Mouse (Mus musculus) forebrain, postnatal 0 days (tissue): ENCODE measurements around the gene Angptl8. TPM values are rescaled to one million over a fixed set of nuclear protein-coding genes. Genes with fewer than 3 reads are reported as not detected.
"Not testable (repeated sequence)": the region's sequence is repeated elsewhere in the genome, so short reads cannot be mapped to it uniquely, and the experiment has no call there.

Source experiments
- ATAC-seq: fragments of 200-750 bp; cut with Nextera tagmentation; 2 replicates; pipeline ENCODE4 v1.8.0; 2017; ENCODE audit warnings: mild to moderate bottlenecking, moderate library complexity
- DNase-seq: peaks from one replicate; pipeline ENCODE4 v3.0.0-alpha.2; 2015
- H3K27ac ChIP-seq: fragments of 300-500 bp; sonication (generic); 2 replicates; pipeline ENCODE4 v1.5.1; 2014; ENCODE audit warnings: low read depth, mild to moderate bottlenecking, antibody characterized with exemption, low read length, moderate library complexity, mixed read lengths
- H3K27me3 ChIP-seq: fragments of 300-500 bp; sonication (generic); 2 replicates; pipeline ENCODE4 v1.6.1; 2014; ENCODE audit warnings: mild to moderate bottlenecking, low read length, mixed read lengths; ENCODE audit not compliant: insufficient read depth
- H3K36me3 ChIP-seq: fragments of 300-500 bp; sonication (generic); 2 replicates; pipeline ENCODE4 v1.6.1; 2014; ENCODE audit warnings: mild to moderate bottlenecking, moderate library complexity; ENCODE audit not compliant: insufficient read depth
- H3K4me1 ChIP-seq: fragments of 300-500 bp; sonication (generic); 2 replicates; pipeline ENCODE4 v1.6.1; 2014; ENCODE audit warnings: antibody characterized with exemption; ENCODE audit not compliant: insufficient read depth
- H3K4me2 ChIP-seq: fragments of 300-500 bp; sonication (generic); 2 replicates; pipeline ENCODE4 v1.6.1; 2014; ENCODE audit warnings: low read depth, mild to moderate bottlenecking, moderate library complexity
- H3K4me3 ChIP-seq: fragments of 300-500 bp; sonication (generic); 2 replicates; pipeline ENCODE4 v1.5.1; 2014; ENCODE audit warnings: low read depth, low read length, mixed read lengths
- H3K9ac ChIP-seq: fragments of 300-500 bp; sonication (generic); 2 replicates; pipeline ENCODE4 v1.6.1; 2014; ENCODE audit warnings: mild to moderate bottlenecking
- H3K9me3 ChIP-seq: fragments of 300-500 bp; sonication (generic); 2 replicates; pipeline ENCODE4 v1.6.1; 2016; ENCODE audit warnings: low read length
- CTCF ChIP-seq: sonication (generic); IDR thresholded peaks from 2 replicates; pipeline ENCODE4 v1.5.1; 2016; ENCODE audit warnings: antibody characterized with exemption, control low read depth, low read depth
- WGBS: fragments of 180-500 bp; shearing (Covaris S2); extraction: QIAGEN DNeasy Blood & Tissue Kit; methylation state at CpG from one replicate; pipeline ENCODE4 v1.1.7; 2014; 5-methylcytosine and 5-hydroxymethylcytosine counted together
- polyA plus RNA-seq: library from polyadenylated mRNA; unstranded; fragments of >200 nt; fragmentation: Nextera tagmentation; extraction: Ambion mirVana; gene quantifications from 2 replicates; pipeline ENCODE4 v1.2.1, GENCODE M21; 2015
- total RNA-seq: library from RNA; depleted of rRNA; stranded (reverse); fragments of >200 nt; gene quantifications from 2 replicates; pipeline ENCODE4 v1.2.3, GENCODE M21; 2014

The Angptl8 gene
- total and polyA plus RNA-seq, 2 experiments from 2014 or later = 0.18 TPM; not detected in 1

DNA sequence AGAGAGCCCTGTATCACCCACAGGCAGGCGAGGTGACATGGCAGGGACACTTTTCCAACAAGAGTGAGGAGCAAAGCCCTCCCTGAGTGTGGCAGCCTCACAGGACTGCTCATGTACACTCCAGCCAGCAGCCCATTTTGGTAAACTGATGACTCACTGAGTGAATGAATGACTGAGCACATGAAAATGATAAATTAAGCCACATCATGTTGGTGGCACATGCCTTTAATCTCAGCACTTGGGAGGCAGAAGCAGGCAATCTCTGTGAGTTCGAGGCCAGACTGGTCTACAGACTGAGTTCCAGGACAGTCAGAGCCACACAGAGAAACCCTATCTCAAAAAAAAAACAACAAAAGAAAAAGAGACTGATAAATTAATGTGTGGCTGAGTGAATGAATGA, 22.2 kb downstream of the Angptl8 start:
- Histone ChIP-seq H3K4me1 (no peaks in the 10 kb centered on the region), H3K27me3 (no peaks in the 10 kb centered on the region), H3K4me3 (no peak overlapping the region), H3K9me3 (no peaks in the 10 kb centered on the region), H3K36me3 (no peaks in the 10 kb centered on the region), H3K4me2 (no peak overlapping the region), H3K9ac (no peak overlapping the region), H3K27ac (no peak overlapping the region)
- DNase-seq (no peak), ATAC-seq (no peak)
- no peak for TF ChIP-seq CTCF
- WGBS = 69% methylated on average over 2 of the region's 2 CpGs

DNA sequence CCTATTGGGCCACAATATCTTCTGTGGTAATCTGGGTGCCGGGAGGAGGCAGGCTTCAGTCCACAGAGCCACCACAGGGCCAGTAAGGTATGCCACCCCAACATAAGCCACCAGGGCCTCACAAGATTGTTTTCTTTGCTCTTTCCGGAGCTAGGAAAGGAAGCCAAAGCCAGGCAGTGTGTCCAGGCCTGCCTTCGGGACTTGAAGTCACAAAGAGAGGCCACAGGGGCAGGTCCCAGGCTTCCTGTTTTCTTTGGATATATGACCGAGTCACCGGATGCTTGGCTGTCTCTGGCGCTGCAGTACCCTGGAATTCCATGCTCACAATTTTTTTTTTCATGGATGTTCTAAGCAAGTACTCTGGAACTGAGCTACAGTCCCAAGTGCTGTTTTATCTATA, 22.8 kb downstream of the Angptl8 start:
- H3K9me3 ChIP-seq = no peaks in the 10 kb centered on the region
- H3K4me3 ChIP-seq = no peak overlapping the region
- no peak for TF ChIP-seq CTCF
- no peak overlapping the region for H3K27ac ChIP-seq
- no peaks in the 10 kb centered on the region for H3K36me3 ChIP-seq
- H3K9ac ChIP-seq = no peak overlapping the region
- DNase-seq (no peak), ATAC-seq (no peak)
- no peaks in the 10 kb centered on the region for H3K4me1 ChIP-seq
- H3K27me3 ChIP-seq = no peaks in the 10 kb centered on the region
- H3K4me2 ChIP-seq = no peak overlapping the region
- WGBS = 83% methylated on average over 6 of the region's 6 CpGs

DNA sequence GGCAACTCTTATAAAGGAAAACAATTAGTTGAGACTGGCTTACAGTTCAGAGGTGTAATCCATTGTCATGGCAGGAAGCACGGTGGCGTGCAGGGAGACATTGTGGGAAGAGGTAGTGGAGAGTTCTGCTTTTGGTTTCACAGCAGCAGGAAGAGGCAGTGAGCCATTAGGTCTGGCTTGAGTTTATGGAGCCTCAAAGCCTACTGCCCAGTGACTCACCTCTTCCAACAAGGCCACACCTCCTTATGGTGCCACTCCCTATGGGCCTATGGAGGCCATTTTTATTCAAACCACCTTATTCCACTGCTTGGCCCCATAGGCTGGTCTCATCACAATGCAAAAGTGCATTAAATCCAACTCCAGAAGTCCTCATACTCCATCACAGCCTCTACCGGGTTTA, 24.3 kb downstream of the Angptl8 start:
- Histone ChIP-seq H3K9me3 (no peaks in the 10 kb centered on the region), H3K4me3 (no peak overlapping the region), H3K27ac (no peak overlapping the region), H3K36me3 (no peaks in the 10 kb centered on the region), H3K9ac (no peak overlapping the region), H3K27me3 (no peaks in the 10 kb centered on the region), H3K4me2 (no peak overlapping the region), H3K4me1 (no peaks in the 10 kb centered on the region)
- DNase-seq (no peak), ATAC-seq (no peak)
- no peak for TF ChIP-seq CTCF
- 87% methylated on average over 3 of the region's 3 CpGs for WGBS

DNA sequence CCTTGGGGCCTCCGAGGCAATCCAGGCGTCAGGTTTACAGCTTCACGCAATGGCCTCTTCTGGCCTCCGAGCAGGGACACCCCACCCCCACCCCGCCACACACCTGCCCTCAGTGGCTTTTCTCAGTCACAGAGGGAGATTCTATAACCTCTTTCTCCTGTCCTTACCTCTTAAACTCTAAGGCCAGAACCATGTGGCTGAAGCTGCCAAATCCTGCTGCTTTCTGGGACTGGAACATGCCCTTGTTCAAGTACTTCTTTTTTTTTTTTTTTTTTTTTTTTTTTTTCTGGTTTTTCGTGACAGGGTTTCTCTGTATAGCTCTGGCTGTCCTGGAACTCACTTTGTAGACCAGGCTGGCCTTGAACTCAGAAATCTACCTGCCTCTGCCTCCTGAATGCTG, 25.0 kb downstream of the Angptl8 start:
- not testable (repeated sequence) for ATAC-seq, H3K4me2 ChIP-seq, DNase-seq, H3K36me3 ChIP-seq, H3K4me3 ChIP-seq, H3K9ac ChIP-seq, H3K9me3 ChIP-seq, H3K27me3 ChIP-seq, H3K27ac ChIP-seq, H3K4me1 ChIP-seq
- 56% methylated on average over 6 of the region's 6 CpGs for WGBS

DNA sequence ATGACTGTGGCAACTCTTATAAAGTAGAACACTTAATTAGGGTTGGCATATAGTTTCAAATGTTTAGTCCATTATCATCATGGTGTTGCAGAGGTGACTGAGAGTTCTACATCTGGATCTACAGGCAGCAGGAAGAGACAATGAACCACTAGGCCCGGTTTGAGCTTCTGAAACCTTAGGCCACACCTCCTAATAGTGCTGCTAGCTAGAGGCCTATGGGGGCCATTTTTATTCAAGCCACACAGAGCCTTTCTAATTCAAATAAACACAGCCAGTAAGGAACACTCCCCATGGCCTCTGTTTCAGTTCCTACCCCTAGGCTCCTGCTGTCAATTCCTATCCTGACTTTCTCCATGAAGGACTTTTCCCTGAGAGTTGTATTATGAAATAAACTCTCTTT, 26.9 kb downstream of the Angptl8 start:
- H3K27me3 ChIP-seq = no peaks in the 10 kb centered on the region
- no peak for ATAC-seq
- H3K36me3 ChIP-seq = no peaks in the 10 kb centered on the region
- no peak overlapping the region for H3K9ac ChIP-seq
- H3K4me3 ChIP-seq = no peak overlapping the region
- no peak overlapping the region for H3K27ac ChIP-seq
- H3K4me2 ChIP-seq = no peak overlapping the region
- 64% methylated on average over 1 of the region's 1 CpGs for WGBS
- H3K4me1 ChIP-seq = no peaks in the 10 kb centered on the region
- no peaks in the 10 kb centered on the region for H3K9me3 ChIP-seq
- TF ChIP-seq CTCF = no peak
- DNase-seq = no peak

DNA sequence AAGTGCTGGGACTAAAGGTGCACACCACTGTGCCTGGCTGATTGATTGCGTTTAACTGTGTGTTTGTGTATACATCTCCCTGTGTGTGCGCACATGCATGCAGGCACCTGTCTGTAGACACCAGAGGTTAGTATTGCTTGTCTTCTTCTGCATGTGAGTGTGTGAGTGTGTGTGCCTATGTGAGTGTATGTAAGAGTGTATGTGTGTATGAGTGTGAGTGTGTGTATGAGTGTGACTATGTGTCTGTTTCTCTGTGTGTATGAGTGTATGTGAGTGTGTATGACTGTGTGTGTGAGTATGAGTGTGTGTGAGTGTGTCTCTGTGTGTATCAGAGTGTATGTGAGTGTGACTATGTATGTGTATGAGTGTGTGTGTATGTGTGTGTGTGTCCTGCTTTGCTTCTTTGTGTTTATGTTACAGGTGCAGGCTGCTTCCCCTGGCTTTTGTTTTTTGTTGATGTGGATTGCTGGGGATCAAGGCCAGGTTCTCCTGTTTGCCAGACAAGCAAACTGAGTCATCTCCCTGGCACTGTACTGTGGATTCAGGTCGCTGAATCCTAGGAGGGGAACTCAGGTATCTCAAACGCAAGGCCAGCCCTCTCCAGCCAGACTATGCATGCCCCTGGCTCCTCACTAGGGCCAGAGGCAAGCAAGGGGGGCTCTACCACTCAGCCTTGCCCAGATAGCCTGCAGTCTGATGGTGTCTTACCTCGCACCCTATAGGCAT, 30.5 kb downstream of the Angptl8 start:
- no peaks in the 10 kb centered on the region for H3K4me1 ChIP-seq
- 77% methylated on average over 5 of the region's 5 CpGs for WGBS
- H3K36me3 ChIP-seq = no peaks in the 10 kb centered on the region
- TF ChIP-seq CTCF = no peak
- no peak overlapping the region for H3K27ac ChIP-seq
- H3K9me3 ChIP-seq = no peaks in the 10 kb centered on the region
- ATAC-seq (no peak), DNase-seq (no peak)
- no peak overlapping the region for H3K4me2 ChIP-seq
- no peak overlapping the region for H3K4me3 ChIP-seq
- no peak overlapping the region for H3K9ac ChIP-seq
- H3K27me3 ChIP-seq = no peaks in the 10 kb centered on the region

DNA sequence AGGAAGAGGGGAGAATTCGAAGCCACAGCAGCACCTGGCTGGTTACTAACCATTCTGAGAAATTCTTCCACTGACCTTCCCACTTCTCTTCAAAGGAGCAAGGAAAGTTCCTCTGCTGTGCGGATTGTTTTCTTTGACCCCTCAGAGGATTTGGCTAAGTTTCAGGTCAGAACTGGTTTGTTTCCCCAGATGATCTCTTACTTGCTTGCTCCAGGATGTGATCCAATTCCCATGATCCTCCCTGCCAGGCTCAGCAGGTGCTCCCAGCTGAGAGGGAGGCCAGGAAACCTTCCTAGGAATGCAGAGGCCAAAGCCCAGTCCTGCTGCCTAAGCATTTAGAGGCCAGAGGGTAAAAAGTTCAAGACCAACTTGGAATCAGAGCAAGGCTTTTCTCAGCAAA, 31.3 kb downstream of the Angptl8 start:
- Histone ChIP-seq H3K4me1 (no peaks in the 10 kb centered on the region), H3K4me3 (no peak overlapping the region), H3K9ac (no peak overlapping the region), H3K27ac (no peak overlapping the region), H3K9me3 (no peaks in the 10 kb centered on the region), H3K27me3 (no peaks in the 10 kb centered on the region), H3K4me2 (no peak overlapping the region), H3K36me3 (no peaks in the 10 kb centered on the region)
- ATAC-seq = no peak
- TF ChIP-seq CTCF = no peak
- WGBS = 57% methylated on average over 2 of the region's 2 CpGs
- DNase-seq = no peak

DNA sequence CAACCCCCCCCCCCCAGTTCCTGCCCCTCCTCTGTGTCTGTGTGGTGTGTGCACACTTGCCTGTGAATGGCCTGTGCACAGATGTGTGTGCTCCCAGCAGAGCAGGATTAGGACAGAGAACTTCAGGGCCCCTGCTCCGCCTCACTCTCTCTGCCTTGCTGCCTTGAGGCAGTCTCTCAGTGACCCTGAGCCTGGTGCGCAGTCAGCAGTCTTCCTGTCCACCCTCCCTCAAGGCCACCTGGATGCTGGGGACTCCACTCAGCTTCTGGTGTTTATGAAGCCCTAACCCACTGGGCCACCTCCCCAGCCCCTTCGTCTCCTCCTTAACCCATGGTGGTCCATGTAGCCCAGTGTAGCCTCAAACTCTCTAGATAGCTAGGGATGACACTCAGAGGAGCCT, 32.4 kb downstream of the Angptl8 start:
- no peak overlapping the region for H3K4me2 ChIP-seq
- H3K27me3 ChIP-seq = no peaks in the 10 kb centered on the region
- H3K9me3 ChIP-seq = no peaks in the 10 kb centered on the region
- H3K4me1 ChIP-seq = no peaks in the 10 kb centered on the region
- 88% methylated on average over 3 of the region's 3 CpGs for WGBS
- no peak overlapping the region for H3K27ac ChIP-seq
- H3K36me3 ChIP-seq = no peaks in the 10 kb centered on the region
- H3K9ac ChIP-seq = no peak overlapping the region
- ATAC-seq (no peak), DNase-seq (no peak)
- no peak overlapping the region for H3K4me3 ChIP-seq
- no peak for TF ChIP-seq CTCF
